Mouse (Mus musculus) E14TG2a.4 (cell line): Measurements from ENCODE around the gene Hes7.

Experiments
- H3K27me3 ChIP-seq: 2 replicates; pipeline ENCODE4 v1.6.1; 2014; ENCODE audit warnings: low read length, control low read depth; ENCODE audit not compliant: insufficient read depth
- H3K36me3 ChIP-seq: 2 replicates; pipeline ENCODE4 v1.6.1; 2014; ENCODE audit warnings: low read length, control low read depth; ENCODE audit not compliant: insufficient read depth
- H3K4me1 ChIP-seq: replicated peaks from 2 replicates; pipeline ENCODE4 v1.6.1; 2014; ENCODE audit warnings: low read depth, low read length, control low read depth
- H3K4me3 ChIP-seq: replicated peaks from 2 replicates; pipeline ENCODE4 v1.5.1; 2014; ENCODE audit warnings: mild to moderate bottlenecking, low read length
- H3K9me3 ChIP-seq: 2 replicates; pipeline ENCODE4 v1.6.1; 2014; ENCODE audit warnings: low read length, control low read depth
- CTCF ChIP-seq: conservative IDR thresholded peaks from 2 replicates; pipeline ENCODE4 v1.5.1; 2014; ENCODE audit warnings: low read length
- NANOG ChIP-seq: IDR thresholded peaks from 2 replicates; pipeline ENCODE4 v1.6.1; 2014; ENCODE audit warnings: borderline replicate concordance, low read length, mixed read lengths
- POU5F1 ChIP-seq: IDR thresholded peaks from 2 replicates; pipeline ENCODE4 v1.6.1; 2014; ENCODE audit warnings: low read length, borderline replicate concordance

Hes7 gene

DNA sequence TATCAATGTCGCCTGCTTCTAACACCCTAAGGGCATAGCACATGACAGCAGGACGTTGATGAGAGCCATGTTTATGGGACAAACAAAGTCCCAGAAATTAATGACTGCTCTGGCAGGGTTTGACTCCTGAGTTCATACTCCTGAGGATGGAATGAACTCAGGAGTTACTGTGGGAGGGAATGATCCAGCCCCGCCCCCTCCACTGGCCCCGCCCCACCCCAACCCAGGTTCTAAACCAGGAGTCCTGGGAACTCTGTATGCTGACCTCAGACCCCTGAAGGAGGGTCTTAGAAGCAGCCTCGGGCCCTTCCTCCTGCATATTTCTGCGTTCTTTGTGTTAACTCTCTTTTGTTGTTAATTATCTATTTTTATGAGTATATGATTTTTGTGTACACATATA, 34.6 kb upstream of the Hes7 start:
- TF ChIP-seq POU5F1 (no peak), NANOG (no peak), CTCF (no peak)
- no peaks in the 10 kb centered on the region for H3K9me3 ChIP-seq
- no peaks in the 10 kb centered on the region for H3K27me3 ChIP-seq
- no peak overlapping the region for H3K4me3 ChIP-seq
- peaks cover 46% of the 10 kb centered on the region for H3K4me1 ChIP-seq
- peaks cover 14% of the 10 kb centered on the region for H3K36me3 ChIP-seq

DNA sequence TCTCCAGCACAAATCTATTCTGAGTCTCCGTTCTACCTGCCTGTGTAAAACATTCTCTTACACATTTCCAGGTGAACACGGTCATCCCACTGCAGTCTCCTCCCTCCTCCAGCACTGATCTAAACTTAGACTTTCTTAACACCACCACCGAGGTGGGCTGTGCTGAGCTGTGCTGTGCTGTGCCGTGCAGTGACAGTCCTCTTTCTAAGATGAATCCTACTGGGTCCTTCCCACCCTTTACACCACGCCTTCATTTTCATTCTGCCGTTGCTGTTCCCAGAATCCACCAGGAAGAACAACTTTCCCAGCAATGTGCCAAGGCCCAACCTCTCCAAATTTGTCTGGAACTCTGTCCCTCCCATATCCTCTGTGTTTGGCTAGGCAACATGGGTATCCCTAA, 33.8 kb upstream of the Hes7 start:
- no peaks in the 10 kb centered on the region for H3K27me3 ChIP-seq
- H3K9me3 ChIP-seq = no peaks in the 10 kb centered on the region
- H3K36me3 ChIP-seq = peaks cover 22% of the 10 kb centered on the region
- H3K4me1 ChIP-seq = peaks cover 52% of the 10 kb centered on the region
- no peak overlapping the region for H3K4me3 ChIP-seq
- TF ChIP-seq NANOG (no peak), POU5F1 (no peak), CTCF (no peak)

DNA sequence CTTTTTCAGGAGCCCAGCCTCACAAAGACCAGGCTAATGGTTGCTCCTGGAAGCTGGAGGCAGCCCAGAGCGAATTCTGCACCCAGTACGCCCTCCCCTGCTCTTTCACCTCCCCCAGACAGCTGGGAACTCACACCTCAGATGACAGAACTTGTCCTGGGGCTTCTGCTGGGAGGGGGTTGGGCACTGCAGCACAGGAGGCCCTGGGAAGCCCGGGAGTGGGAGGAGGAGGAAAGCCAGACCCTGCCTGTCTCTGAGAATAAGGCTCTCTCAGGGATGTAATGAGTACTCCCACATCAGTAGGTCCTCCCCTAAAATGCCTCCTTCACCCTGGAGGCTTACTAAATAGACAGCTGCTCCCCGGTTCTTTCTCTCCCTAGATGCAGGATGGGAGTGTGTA, 33.1 kb upstream of the Hes7 start:
- no peaks in the 10 kb centered on the region for H3K27me3 ChIP-seq
- H3K36me3 ChIP-seq = peaks cover 29% of the 10 kb centered on the region
- peaks cover 57% of the 10 kb centered on the region for H3K4me1 ChIP-seq
- no peaks in the 10 kb centered on the region for H3K9me3 ChIP-seq
- H3K4me3 ChIP-seq = no peak overlapping the region
- no peak for TF ChIP-seq POU5F1
- TF ChIP-seq NANOG = no peak
- TF ChIP-seq CTCF = no peak

DNA sequence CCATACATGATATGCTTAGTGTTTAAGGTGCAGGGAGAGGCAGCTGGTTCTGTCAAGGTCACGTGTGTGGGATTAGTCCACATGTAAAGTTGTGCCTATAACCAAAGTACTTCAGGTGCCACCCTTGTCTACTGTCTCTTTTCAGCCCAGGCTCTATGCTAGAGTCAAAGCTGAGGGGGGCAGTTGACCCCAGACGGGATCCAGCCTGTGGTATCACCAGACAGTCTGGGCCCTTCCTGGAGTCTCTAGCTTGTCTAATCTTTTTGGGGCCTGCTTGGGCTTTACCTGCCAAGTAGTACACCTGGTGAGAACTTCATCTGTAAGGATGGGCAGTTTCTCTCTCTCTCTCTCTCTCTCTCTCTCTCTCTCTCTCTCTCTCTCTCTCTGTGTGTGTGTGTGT, 32.6 kb upstream of the Hes7 start:
- H3K27me3 ChIP-seq = no peaks in the 10 kb centered on the region
- no peak for TF ChIP-seq NANOG
- no peak for TF ChIP-seq CTCF
- no peak for TF ChIP-seq POU5F1
- H3K4me3 ChIP-seq = peak overlapping the region; percentile 99; the same call in 1 of the 2 replicates

DNA sequence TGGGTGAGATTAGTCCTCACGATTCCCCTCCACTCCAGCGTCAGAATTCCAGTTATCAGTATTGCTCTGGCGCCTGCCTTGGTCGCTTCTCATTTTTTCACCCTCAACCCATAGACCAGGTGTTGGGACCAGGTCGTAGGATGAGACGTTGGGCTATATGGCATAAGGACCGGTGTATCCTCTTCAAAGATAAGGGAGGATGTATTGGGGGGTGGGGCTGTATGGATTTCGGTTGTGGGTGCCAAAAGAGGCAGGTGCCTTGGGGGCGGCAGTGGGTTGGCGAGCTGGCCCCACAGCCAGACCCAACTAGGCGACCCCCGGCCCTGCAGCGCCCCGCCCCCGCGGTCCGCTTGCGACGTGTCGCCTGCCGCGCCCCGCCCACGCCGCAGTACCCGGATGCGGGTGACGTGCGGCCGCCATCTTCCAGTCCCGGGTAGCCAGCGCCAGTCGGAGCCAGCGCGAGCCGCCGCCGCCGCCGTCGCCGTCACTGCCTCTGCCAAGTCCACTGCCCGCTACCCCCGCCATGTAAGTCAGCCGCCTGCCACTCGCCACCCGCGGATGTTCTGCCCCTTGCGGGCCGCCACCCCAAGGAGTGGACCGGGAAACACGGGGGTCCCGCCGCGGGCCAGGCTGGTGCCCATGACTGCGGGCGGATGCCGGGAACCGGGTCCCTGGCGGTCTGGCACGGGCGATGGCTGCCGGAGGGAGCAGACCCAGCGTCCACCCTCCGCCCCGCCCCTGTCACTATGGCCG, 31.9 kb upstream of the Hes7 start, which contains the start of gene Vamp2:
Gene Vamp2, plus strand, starts transcription at position 388 of the 753 bp plus-strand sequence.
- Histone ChIP-seq H3K4me3 (peak within 1 kb of the TSS; percentile 99), H3K27me3 (no peaks in the 10 kb centered on the region), H3K9me3 (no peaks in the 10 kb centered on the region), H3K36me3 (peaks cover 36% of the 10 kb centered on the region), H3K4me1 (peaks cover 66% of the 10 kb centered on the region)
- TF ChIP-seq POU5F1 (no peak), NANOG (no peak), CTCF (no peak)

More for the DNA sequence above, 32.6 kb upstream of the Hes7 start:
- peaks cover 32% of the 10 kb centered on the region for H3K36me3 ChIP-seq
- H3K4me1 ChIP-seq = peaks cover 62% of the 10 kb centered on the region
- no peaks in the 10 kb centered on the region for H3K9me3 ChIP-seq

DNA sequence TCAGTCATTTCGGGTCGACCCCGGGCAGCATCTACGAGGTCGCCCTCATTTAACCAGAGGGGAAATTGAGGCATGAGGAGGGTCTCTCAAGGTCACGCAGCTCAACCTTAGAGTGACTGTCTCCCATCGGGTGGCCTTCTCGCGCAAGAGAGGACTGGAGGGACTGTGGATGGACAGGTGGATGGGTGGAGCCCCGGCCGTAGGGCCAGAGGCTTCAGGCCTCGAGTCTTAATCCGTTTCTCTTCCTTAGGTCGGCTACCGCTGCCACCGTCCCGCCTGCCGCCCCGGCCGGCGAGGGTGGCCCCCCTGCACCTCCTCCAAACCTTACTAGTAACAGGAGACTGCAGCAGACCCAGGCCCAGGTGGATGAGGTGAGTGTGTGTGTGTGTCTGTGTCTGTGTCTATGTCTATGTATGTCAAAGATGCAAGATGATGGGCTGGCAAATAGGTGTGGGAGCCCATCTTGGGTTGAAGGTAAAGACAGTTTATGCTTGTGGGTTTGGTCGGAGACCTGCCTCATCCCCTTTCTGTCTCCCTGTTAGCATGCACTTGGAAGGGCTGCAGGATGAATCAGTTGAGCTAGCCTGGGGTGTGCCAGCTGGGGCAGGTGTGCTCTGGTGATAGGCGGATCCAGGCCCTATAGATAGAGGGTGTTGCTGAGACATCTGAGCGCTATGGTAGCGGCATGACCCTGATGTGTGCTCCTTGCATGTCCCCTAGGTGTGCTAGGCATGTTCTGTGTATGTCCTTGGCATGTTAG, 31.2 kb upstream of the Hes7 start:
- TF ChIP-seq POU5F1 = no peak
- no peak for TF ChIP-seq NANOG
- TF ChIP-seq CTCF = no peak
- Histone ChIP-seq H3K4me1 (peaks cover 69% of the 10 kb centered on the region), H3K4me3 (peak overlapping the region; percentile 99), H3K27me3 (no peaks in the 10 kb centered on the region), H3K9me3 (no peaks in the 10 kb centered on the region), H3K36me3 (peaks cover 36% of the 10 kb centered on the region)

DNA sequence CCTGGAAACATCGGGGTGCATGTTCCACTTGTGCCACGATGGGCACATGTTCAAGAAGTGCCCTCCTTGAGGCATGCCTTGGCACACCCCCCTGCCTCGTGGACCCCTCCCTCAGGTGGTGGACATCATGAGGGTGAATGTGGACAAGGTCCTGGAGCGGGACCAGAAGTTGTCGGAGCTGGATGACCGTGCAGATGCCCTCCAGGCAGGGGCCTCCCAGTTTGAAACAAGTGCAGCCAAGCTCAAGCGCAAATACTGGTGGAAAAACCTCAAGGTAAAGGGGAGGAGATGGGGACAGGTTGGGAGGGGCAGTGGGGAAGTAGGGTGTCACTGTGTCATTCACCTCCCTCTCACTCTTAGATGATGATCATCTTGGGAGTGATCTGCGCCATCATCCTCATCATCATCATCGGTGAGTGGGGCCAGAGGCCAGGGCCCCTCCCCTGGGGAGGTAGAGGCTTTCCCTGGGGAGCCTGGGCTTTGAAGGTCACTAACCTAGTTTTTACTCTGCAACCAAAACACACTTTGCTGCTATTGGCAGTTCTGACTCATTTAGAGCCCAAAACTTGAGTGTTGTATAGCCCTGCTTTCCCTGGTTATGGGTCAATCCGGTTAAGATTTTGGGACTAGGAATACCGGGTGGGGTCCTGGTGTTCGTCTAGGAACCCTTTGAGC, 30.5 kb upstream of the Hes7 start:
- Histone ChIP-seq H3K4me3 (peak overlapping the region; percentile 99), H3K36me3 (peaks cover 36% of the 10 kb centered on the region)
- TF ChIP-seq CTCF (no peak), NANOG (no peak), POU5F1 (no peak)

DNA sequence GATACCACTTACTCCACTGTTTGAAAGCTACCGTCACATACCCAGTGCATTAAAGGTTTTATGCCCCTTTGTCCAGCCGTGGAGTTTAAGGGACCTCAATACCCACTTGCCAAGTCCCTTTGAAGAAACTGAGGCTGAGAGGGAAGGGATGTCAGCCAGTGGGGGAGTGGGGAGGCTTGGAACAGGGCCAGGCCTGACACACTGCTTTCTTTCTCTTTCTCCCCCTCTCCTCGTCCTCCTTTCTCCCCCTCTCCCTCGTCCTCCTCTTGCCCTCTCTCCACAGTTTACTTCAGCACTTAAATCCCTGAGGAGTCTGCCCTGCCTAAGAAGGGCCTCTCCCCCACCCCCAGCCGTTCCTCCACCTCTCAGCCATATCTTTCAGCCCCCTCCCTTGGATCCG, 29.8 kb upstream of the Hes7 start:
- Histone ChIP-seq H3K9me3 (no peaks in the 10 kb centered on the region), H3K4me1 (peaks cover 77% of the 10 kb centered on the region), H3K36me3 (peaks cover 36% of the 10 kb centered on the region), H3K27me3 (no peaks in the 10 kb centered on the region), H3K4me3 (peak overlapping the region; percentile 99)
- TF ChIP-seq CTCF (no peak), POU5F1 (no peak), NANOG (no peak)

More for the DNA sequence above, 30.5 kb upstream of the Hes7 start:
- Histone ChIP-seq H3K9me3 (no peaks in the 10 kb centered on the region), H3K4me1 (peaks cover 75% of the 10 kb centered on the region), H3K27me3 (no peaks in the 10 kb centered on the region)
